Mouse (Mus musculus) Patski (cell line): ENCODE data around the gene Gramd1a. TPM values are rescaled to one million over a fixed set of nuclear protein-coding genes. Genes with fewer than 3 reads are reported as not detected.

Experiments used
- ATAC-seq: fragments of 100-300 bp; one replicate; pipeline ENCODE4 v1.8.0; 2021
- CTCF ChIA-PET: fragments of 350-600 bp; sonication (Branson Sonifier 250); formaldehyde crosslinking; loops from one replicate; lab custom pipeline; 2022; ENCODE audit warnings: inconsistent platforms; lab: Charles Lee
- POLR2A ChIA-PET: fragments of 350-600 bp; sonication (Branson Sonifier 250); formaldehyde crosslinking; loops from one replicate; lab custom pipeline; 2022; ENCODE audit warnings: antibody characterized with exemption, inconsistent platforms; lab: Charles Lee
- DNase-seq: peaks from one replicate; pipeline ENCODE4 v3.0.0-alpha.2; 2011; ENCODE audit warnings: low read depth, low spot score
- H3K27me3 ChIP-seq: fragments of 371-371 bp; one replicate; pipeline ENCODE4 v1.5.1; 2021
- CTCF ChIP-seq: fragments of 100-300 bp; IDR thresholded peaks from one replicate; pipeline ENCODE4 v1.5.1; 2021
- in situ Hi-C: fragments of 300-500 bp; cut with MboI; formaldehyde crosslinking; loops from 3 replicates; pipeline ENCODE4 v1.11.1; 2018; ENCODE audit warnings: low pct_unique_long_range_greater_than_20kb, mixed read lengths
- polyA plus RNA-seq: library from polyadenylated mRNA; unstranded; gene quantifications from one replicate; pipeline ENCODE4 v1.2.3, GENCODE M21; 2021

Gene Gramd1a
- polyA plus RNA-seq, 1 experiment from 2014 or later: 48.2 TPM

GRCm38 (mm10) chr7:31082831-31083588, 72.7 kb downstream of the Gramd1a start:
- H3K27me3 ChIP-seq: no peaks in the 10 kb centered on the region
- DNase-seq: no peak
- ChIA-PET POLR2A (no interaction called here), CTCF (no interaction called here)
- TF ChIP-seq CTCF: no peak
- peak; percentile 23 for ATAC-seq
- in situ Hi-C loops: no loop called here

GRCm38 (mm10) chr7:31082106-31082505, 73.6 kb downstream of the Gramd1a start:
- no peaks in the 10 kb centered on the region for H3K27me3 ChIP-seq
- ChIA-PET CTCF (no interaction called here), POLR2A (no interaction called here)
- no peak for ATAC-seq
- no peak for TF ChIP-seq CTCF
- in situ Hi-C loops: no loop called here
- DNase-seq: no peak

- DNase-seq: no peak
- ATAC-seq: no peak
- no peak for TF ChIP-seq CTCF
- POLR2A ChIA-PET: no interaction called here
- no peaks in the 10 kb centered on the region for H3K27me3 ChIP-seq
- in situ Hi-C loops: no loop called here
- CTCF ChIA-PET: interaction anchor here (1.0 to 1.6 kb wide), 2 partner anchors 14 to 17 kb away, joined by 3 to 7 read pairs; no protein-coding TSS in a partner anchor
Measured at GRCm38 (mm10) chr7:31081106-31081505, 74.6 kb downstream of the Gramd1a start.

- no peak for TF ChIP-seq CTCF
- no peaks in the 10 kb centered on the region for H3K27me3 ChIP-seq
- in situ Hi-C loops: no loop called here
- no peak for DNase-seq
- POLR2A ChIA-PET: no interaction called here
- CTCF ChIA-PET: interaction anchor here (0.9 to 1.6 kb wide), 3 partner anchors 9 to 17 kb away, joined by 3 to 7 read pairs (median 3); no protein-coding TSS in a partner anchor
- ATAC-seq: no peak
Measured at GRCm38 (mm10) chr7:31080611-31081010, 75.1 kb downstream of the Gramd1a start.

Other genes with a start within 250 kb of the Gramd1a start
- not detected for gene Mag, start 241.0 kb downstream of the Gramd1a start, polyA plus RNA-seq
- not detected for gene Hamp2, start 231.2 kb downstream of the Gramd1a start, polyA plus RNA-seq
- not detected for gene Hamp, start 211.9 kb downstream of the Gramd1a start, polyA plus RNA-seq
- 114 TPM for gene Usf2, start 199.1 kb downstream of the Gramd1a start, polyA plus RNA-seq
- 15.1 TPM for gene Lsr, start 182.4 kb downstream of the Gramd1a start, polyA plus RNA-seq
- 1.0 TPM for gene Fam187b, start 182.1 kb downstream of the Gramd1a start, polyA plus RNA-seq
- 2.2 TPM for gene Fxyd5, start 113.4 kb downstream of the Gramd1a start, polyA plus RNA-seq
- not detected for gene Fxyd7, start 104.4 kb downstream of the Gramd1a start, polyA plus RNA-seq
- not detected for gene Fxyd1, start 98.7 kb downstream of the Gramd1a start, polyA plus RNA-seq
- 0.01 TPM for gene Lgi4, start 96.6 kb downstream of the Gramd1a start, polyA plus RNA-seq
- not detected for gene Fxyd3, start 79.2 kb downstream of the Gramd1a start, polyA plus RNA-seq
- gene Hpn, start 40.6 kb downstream of the Gramd1a start, polyA plus RNA-seq: 0.10 TPM
- 8.5 TPM for gene Scn1b, start 28.9 kb downstream of the Gramd1a start, polyA plus RNA-seq
- gene Scgb2b2, start 134.6 kb upstream of the Gramd1a start, polyA plus RNA-seq: not detected
- not detected for gene Scgb1b2, start 135.9 kb upstream of the Gramd1a start, polyA plus RNA-seq
- gene Scgb2b3, start 206.2 kb upstream of the Gramd1a start, polyA plus RNA-seq: not detected
- not detected for gene Scgb1b3, start 219.7 kb upstream of the Gramd1a start, polyA plus RNA-seq